Mouse (Mus musculus) brain, embryonic 14.5 days (tissue): ENCODE measurements around the gene Senp8.

Source experiments
- CTCF ChIP-seq: fragments of 200-500 bp; IDR thresholded peaks from 2 replicates; pipeline ENCODE4 v1.5.1; 2012; ENCODE audit warnings: inconsistent platforms, mild to moderate bottlenecking, moderate library complexity, borderline replicate concordance; ENCODE audit not compliant: insufficient read depth, insufficient read length; ENCODE audit errors: extremely low read depth
- POLR2A ChIP-seq: fragments of 200-500 bp; IDR thresholded peaks from 2 replicates; pipeline ENCODE4 v1.6.1; 2012; ENCODE audit warnings: mild to moderate bottlenecking, inconsistent platforms, borderline replicate concordance; ENCODE audit not compliant: poor library complexity, insufficient read depth, insufficient read length, severe bottlenecking; ENCODE audit errors: extremely low read depth

- TF ChIP-seq CTCF (no peak), POLR2A (no peak)
Observed at GRCm38 (mm10) chr9:59755199-59755598, 4.7 kb upstream of the Senp8 start.
